Mouse (Mus musculus) spleen, postnatal 4 days (tissue): ENCODE measurements around the gene Lypd6b.

Source experiments
- DNase-seq, 2 experiments: peaks; one replicate each; pipeline ENCODE4 v3.0.0; 2022; ENCODE audit warnings: low spot score in 2 of 2

Gene Lypd6b

GRCm38 (mm10) chr2:49770440-49770839 lies 17.0 kb upstream of the Lypd6b start:
- DNase-seq = no peak

GRCm38 (mm10) chr2:49771172-49771571 lies 16.3 kb upstream of the Lypd6b start:
- no peak for DNase-seq

- DNase-seq = peak in 1 of 2 experiments; percentile 62
Measured at GRCm38 (mm10) chr2:49773194-49773931, 14.1 kb upstream of the Lypd6b start.

GRCm38 (mm10) chr2:49774180-49774579 lies 13.3 kb upstream of the Lypd6b start:
- no peak for DNase-seq

- no peak for DNase-seq
Measured at GRCm38 (mm10) chr2:49775187-49775586, 12.3 kb upstream of the Lypd6b start.

- DNase-seq = peak in 1 of 2 experiments; percentile 48
Measured at GRCm38 (mm10) chr2:49775735-49776134, 11.8 kb upstream of the Lypd6b start.

GRCm38 (mm10) chr2:49776407-49776806 lies 11.1 kb upstream of the Lypd6b start:
- DNase-seq = no peak

GRCm38 (mm10) chr2:49788051-49788418 lies 547 bp downstream of the Lypd6b start:
- no peak for DNase-seq

GRCm38 (mm10) chr2:49788643-49789042 lies 1.2 kb downstream of the Lypd6b start:
- DNase-seq = no peak

- DNase-seq = no peak
Measured at GRCm38 (mm10) chr2:49789078-49789477, 1.6 kb downstream of the Lypd6b start.

GRCm38 (mm10) chr2:49789504-49789903 lies 2.0 kb downstream of the Lypd6b start:
- DNase-seq = no peak

GRCm38 (mm10) chr2:49797444-49798143 lies 10.1 kb downstream of the Lypd6b start:
- DNase-seq = no peak

- no peak for DNase-seq
Measured at GRCm38 (mm10) chr2:49804448-49804847, 17.0 kb downstream of the Lypd6b start.

- DNase-seq = no peak
Measured at GRCm38 (mm10) chr2:49805736-49806371, 18.4 kb downstream of the Lypd6b start.

- no peak for DNase-seq
Measured at GRCm38 (mm10) chr2:49809496-49809895, 22.0 kb downstream of the Lypd6b start.

GRCm38 (mm10) chr2:49811420-49811819 lies 23.9 kb downstream of the Lypd6b start:
- no peak for DNase-seq

- no peak for DNase-seq
Measured at GRCm38 (mm10) chr2:49811871-49812363, 24.4 kb downstream of the Lypd6b start.

GRCm38 (mm10) chr2:49813151-49813550 lies 25.7 kb downstream of the Lypd6b start:
- DNase-seq = no peak

- DNase-seq = no peak
Measured at GRCm38 (mm10) chr2:49814011-49814410, 26.5 kb downstream of the Lypd6b start.

- no peak for DNase-seq
Measured at GRCm38 (mm10) chr2:49815696-49816320, 28.3 kb downstream of the Lypd6b start.

GRCm38 (mm10) chr2:49816549-49816948 lies 29.1 kb downstream of the Lypd6b start:
- no peak for DNase-seq

- no peak for DNase-seq
Measured at GRCm38 (mm10) chr2:49817151-49817550, 29.7 kb downstream of the Lypd6b start.
